Mouse (Mus musculus) MEL (cell line): ENCODE measurements at regions not wholly inside any gene's neighbourhood (a gene's known extent, or its start where the extent isn't known, plus 50 kb on each side); places are given as distances from the start of the nearest gene placed in this dataset.

Source experiments
- DNase-seq: peaks from one replicate; pipeline ENCODE4 v3.0.0; 2011; ENCODE audit warnings: low read depth, low spot score
- H3K27ac ChIP-seq: 2 replicates; pipeline ENCODE4 v1.5.1; 2012; ENCODE audit warnings: low read depth, mild to moderate bottlenecking, control low read depth, low read length, moderate library complexity; ENCODE audit not compliant: control insufficient read depth
- H3K27me3 ChIP-seq, 2 experiments: fragments of 150-350 bp in 1 of 2; sonication (generic) in 1 of 2; 2 replicates each; pipeline ENCODE4 v1.6.1; 2012; ENCODE audit warnings: low read length in 2 of 2, mild to moderate bottlenecking in 2 of 2, improper control_type of control experiment in 1 of 2, moderate library complexity in 1 of 2; ENCODE audit not compliant: insufficient read depth in 2 of 2, control insufficient read depth in 1 of 2
- H3K36me3 ChIP-seq, 2 experiments: 2 replicates each; pipeline ENCODE4 v1.6.1; 2012 to 2014; ENCODE audit warnings: low read length in 2 of 2, improper control_type of control experiment in 1 of 2, inconsistent platforms in 1 of 2, mild to moderate bottlenecking in 1 of 2; ENCODE audit not compliant: insufficient read depth in 2 of 2, control insufficient read depth in 1 of 2
- H3K4me1 ChIP-seq, 2 experiments: fragments of 150-350 bp in 1 of 2; sonication (generic) in 1 of 2; 2 replicates each; pipeline ENCODE4 v1.6.1; 2012; ENCODE audit warnings: low read length in 2 of 2, improper control_type of control experiment in 1 of 2, mild to moderate bottlenecking in 1 of 2; ENCODE audit not compliant: insufficient read depth in 2 of 2, control insufficient read depth in 1 of 2
- H3K4me3 ChIP-seq, 2 experiments: fragments of 150-350 bp in 1 of 2; sonication (generic) in 1 of 2; 2 replicates each; pipeline ENCODE4 v1.5.1; 2012; ENCODE audit warnings: low read depth in 2 of 2, low read length in 2 of 2, mild to moderate bottlenecking in 2 of 2, moderate library complexity in 2 of 2, control low read depth in 1 of 2, improper control_type of control experiment in 1 of 2; ENCODE audit not compliant: control insufficient read depth in 1 of 2, insufficient read depth in 1 of 2
- H3K79me2 ChIP-seq: 2 replicates; pipeline ENCODE4 v1.6.1; 2012; ENCODE audit warnings: mild to moderate bottlenecking, low read length, moderate library complexity; ENCODE audit not compliant: control insufficient read depth, poor library complexity, insufficient read depth
- H3K9ac ChIP-seq: 2 replicates; pipeline ENCODE4 v1.6.1; 2012; ENCODE audit warnings: low read depth, mild to moderate bottlenecking, control low read depth, low read length, moderate library complexity; ENCODE audit not compliant: control insufficient read depth, poor library complexity, severe bottlenecking
- H3K9me3 ChIP-seq: fragments of 150-350 bp; sonication (generic); replicated peaks from 2 replicates; pipeline ENCODE4 v1.6.1; 2012; ENCODE audit warnings: mild to moderate bottlenecking, low read length, improper control_type of control experiment, moderate library complexity; ENCODE audit not compliant: insufficient read depth
- BHLHE40 ChIP-seq: IDR thresholded peaks from 2 replicates; pipeline ENCODE4 v1.6.1; 2012; ENCODE audit warnings: low read depth, mild to moderate bottlenecking, inconsistent platforms, low read length, improper control_type of control experiment, borderline replicate concordance
- CHD2 ChIP-seq: IDR thresholded peaks from 2 replicates; pipeline ENCODE4 v1.6.1; 2011; ENCODE audit warnings: low read length, improper control_type of control experiment
- CTCF ChIP-seq, 3 experiments: IDR thresholded peaks in 2 of 3; conservative IDR thresholded peaks in 1 of 3; 2 replicates each; pipeline ENCODE4 v1.5.1; 2011 to 2012; ENCODE audit warnings: low read length in 3 of 3, low read depth in 2 of 3, mild to moderate bottlenecking in 2 of 3, improper control_type of control experiment in 1 of 3, inconsistent platforms in 1 of 3, mixed read lengths in 1 of 3, moderate library complexity in 1 of 3; ENCODE audit not compliant: control insufficient read depth in 1 of 3, insufficient read depth in 1 of 3, poor library complexity in 1 of 3, severe bottlenecking in 1 of 3
- E2F4 ChIP-seq: IDR thresholded peaks from 2 replicates; pipeline ENCODE4 v1.6.1; 2011; ENCODE audit warnings: low read depth, low read length, improper control_type of control experiment, borderline replicate concordance
- ETS1 ChIP-seq: IDR thresholded peaks from 2 replicates; pipeline ENCODE4 v1.6.1; 2012; ENCODE audit warnings: low read depth, mild to moderate bottlenecking, inconsistent platforms, low read length, improper control_type of control experiment, moderate library complexity
- GABPA ChIP-seq: IDR thresholded peaks from 2 replicates; pipeline ENCODE4 v1.6.1; 2012; ENCODE audit warnings: low read depth, mild to moderate bottlenecking, inconsistent platforms, low read length, improper control_type of control experiment, moderate library complexity
- HCFC1 ChIP-seq: IDR thresholded peaks from 2 replicates; pipeline ENCODE4 v1.6.1; 2012; ENCODE audit warnings: low read depth, mild to moderate bottlenecking, inconsistent platforms, low read length, improper control_type of control experiment, moderate library complexity
- MXI1 ChIP-seq: IDR thresholded peaks from 2 replicates; pipeline ENCODE4 v1.6.1; 2011; ENCODE audit warnings: mild to moderate bottlenecking, low read depth, low read length, improper control_type of control experiment
- MYC ChIP-seq: IDR thresholded peaks from 2 replicates; pipeline ENCODE4 v1.6.1; 2011; ENCODE audit warnings: low read depth, mild to moderate bottlenecking, low read length, improper control_type of control experiment, moderate library complexity
- POLR2A ChIP-seq, 2 experiments: IDR thresholded peaks; 2 replicates each; pipeline ENCODE4 v1.6.1; 2011 to 2012; ENCODE audit warnings: low read length in 2 of 2, mild to moderate bottlenecking in 2 of 2, control low read depth in 1 of 2, improper control_type of control experiment in 1 of 2, low read depth in 1 of 2, moderate library complexity in 1 of 2; ENCODE audit not compliant: control insufficient read depth in 1 of 2, insufficient read depth in 1 of 2, poor library complexity in 1 of 2
- RAD21 ChIP-seq: IDR thresholded peaks from 2 replicates; pipeline ENCODE4 v1.6.1; 2011; ENCODE audit warnings: mild to moderate bottlenecking, low read depth, low read length, improper control_type of control experiment
- SIN3A ChIP-seq: IDR thresholded peaks from 2 replicates; pipeline ENCODE4 v1.6.1; 2012; ENCODE audit warnings: low read length, improper control_type of control experiment, inconsistent platforms
- SMC3 ChIP-seq: IDR thresholded peaks from 2 replicates; pipeline ENCODE4 v1.6.1; 2011; ENCODE audit warnings: low read depth, low read length, improper control_type of control experiment
- TAL1 ChIP-seq: IDR thresholded peaks from 2 replicates; pipeline ENCODE4 v1.6.1; 2012; ENCODE audit warnings: mild to moderate bottlenecking, inconsistent platforms, low read length, moderate library complexity, mixed read lengths
- TCF12 ChIP-seq: IDR thresholded peaks from 2 replicates; pipeline ENCODE4 v1.6.1; 2014; ENCODE audit warnings: low read depth, mild to moderate bottlenecking, inconsistent platforms, low read length, improper control_type of control experiment, moderate library complexity
- USF1 ChIP-seq: IDR thresholded peaks from 2 replicates; pipeline ENCODE4 v1.6.1; 2014; ENCODE audit warnings: low read depth, mild to moderate bottlenecking, inconsistent platforms, low read length, improper control_type of control experiment, moderate library complexity
- ZC3H11A ChIP-seq: IDR thresholded peaks from 2 replicates; pipeline ENCODE4 v1.6.1; 2012; ENCODE audit warnings: low read depth, mild to moderate bottlenecking, inconsistent platforms, low read length, improper control_type of control experiment
- ZNF384 ChIP-seq: IDR thresholded peaks from 2 replicates; pipeline ENCODE4 v1.6.1; 2012; ENCODE audit warnings: low read depth, mild to moderate bottlenecking, inconsistent platforms, low read length, improper control_type of control experiment

- H3K36me3 ChIP-seq = no peaks in the 10 kb centered on the region
- DNase-seq = no peak
- no peaks in the 10 kb centered on the region for H3K27me3 ChIP-seq
- H3K9ac ChIP-seq = no peak overlapping the region
- H3K27ac ChIP-seq = no peak overlapping the region
- TF ChIP-seq RAD21 = no peak
- no peak for TF ChIP-seq USF1
- TF ChIP-seq GABPA = no peak
- no peak for TF ChIP-seq SMC3
- no peak for TF ChIP-seq HCFC1
- no peak for TF ChIP-seq MXI1
- TF ChIP-seq E2F4 = no peak
- TF ChIP-seq POLR2A (IDR thresholded peaks at IDR 0.05; ENCODE audit: control insufficient read depth in 1 of 2, insufficient read depth in 1 of 2, low read depth in 1 of 2, low read length in 2 of 2, poor library complexity in 1 of 2) = no peak
- H3K79me2 ChIP-seq = no peaks in the 10 kb centered on the region
- H3K4me1 ChIP-seq = no peaks in the 10 kb centered on the region
- no peak overlapping the region for H3K4me3 ChIP-seq
- no peaks in the 10 kb centered on the region for H3K9me3 ChIP-seq
These were observed 854.8 kb upstream of the Sel1l start for GRCm38 (mm10) chr12:92703731-92704130.

DNA sequence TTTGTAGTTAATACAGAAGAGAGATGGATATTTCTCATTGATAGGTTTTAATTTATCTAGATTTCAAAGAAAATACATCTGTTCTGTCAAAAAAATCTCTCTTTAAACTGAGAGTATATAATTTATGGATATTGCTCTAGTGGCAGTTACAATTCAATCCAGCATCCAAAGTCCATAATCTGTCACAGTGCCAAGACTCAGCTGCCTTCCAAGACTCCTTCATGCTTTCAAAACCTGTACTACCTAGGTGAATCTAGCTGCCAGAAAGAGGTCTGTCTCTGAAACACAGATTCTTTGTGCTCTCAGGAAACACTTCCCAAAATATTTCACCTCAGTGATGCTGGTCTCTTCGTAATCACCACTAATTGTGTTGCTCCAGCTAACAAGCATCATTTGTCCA lies 844.0 kb upstream of the Sel1l start:
- Histone ChIP-seq H3K4me3 (no peak overlapping the region), H3K79me2 (no peaks in the 10 kb centered on the region), H3K27me3 (no peaks in the 10 kb centered on the region), H3K36me3 (no peaks in the 10 kb centered on the region), H3K4me1 (no peaks in the 10 kb centered on the region), H3K9me3 (no peaks in the 10 kb centered on the region), H3K9ac (no peak overlapping the region), H3K27ac (no peak overlapping the region)
- DNase-seq = no peak
- TF ChIP-seq ZNF384 = no peak
- TF ChIP-seq POLR2A (IDR thresholded peaks at IDR 0.05; ENCODE audit: control insufficient read depth in 1 of 2, insufficient read depth in 1 of 2, low read depth in 1 of 2, low read length in 2 of 2, poor library complexity in 1 of 2) = no peak
- no peak for TF ChIP-seq RAD21
- no peak for TF ChIP-seq ETS1
- TF ChIP-seq TAL1 = no peak
- no peak for TF ChIP-seq CTCF (IDR thresholded peaks at IDR 0.05 in 2 of 3, conservative IDR thresholded peaks at IDR 0.05 in 1 of 3; ENCODE audit: control insufficient read depth in 1 of 3, insufficient read depth in 1 of 3, low read depth in 2 of 3, low read length in 3 of 3, poor library complexity in 1 of 3, severe bottlenecking in 1 of 3)
- no peak for TF ChIP-seq TCF12
- no peak for TF ChIP-seq E2F4
- TF ChIP-seq MYC = no peak
- TF ChIP-seq ZC3H11A = no peak
- TF ChIP-seq CHD2 = no peak

GRCm38 (mm10) chr12:92672396-92672795 lies 823.4 kb upstream of the Sel1l start:
- no peak for DNase-seq
- no peaks in the 10 kb centered on the region for H3K36me3 ChIP-seq
- no peak overlapping the region for H3K9ac ChIP-seq
- no peaks in the 10 kb centered on the region for H3K4me1 ChIP-seq
- H3K79me2 ChIP-seq = no peaks in the 10 kb centered on the region
- no peak overlapping the region for H3K4me3 ChIP-seq
- no peaks in the 10 kb centered on the region for H3K27me3 ChIP-seq
- TF ChIP-seq ETS1 = no peak
- TF ChIP-seq SIN3A = no peak
- no peak for TF ChIP-seq MXI1
- no peak for TF ChIP-seq ZNF384
- TF ChIP-seq BHLHE40 = no peak
- H3K9me3 ChIP-seq = no peaks in the 10 kb centered on the region
- no peak overlapping the region for H3K27ac ChIP-seq
